Mouse (Mus musculus) CD4-positive, CD25-positive, alpha-beta regulatory T cell (primary cell): ENCODE data around the gene Traf3ip2. TPM values are rescaled to one million over a fixed set of nuclear protein-coding genes. Genes with fewer than 3 reads are reported as not detected.

Experiments
- polyA plus RNA-seq: library from polyadenylated mRNA; unstranded; fragments of 100-300 nt; shearing (Covaris generic); gene quantifications from one replicate; pipeline ENCODE4 v1.2.1, GENCODE M21; 2017

Gene Traf3ip2
- 55.0 TPM for polyA plus RNA-seq

DNA sequence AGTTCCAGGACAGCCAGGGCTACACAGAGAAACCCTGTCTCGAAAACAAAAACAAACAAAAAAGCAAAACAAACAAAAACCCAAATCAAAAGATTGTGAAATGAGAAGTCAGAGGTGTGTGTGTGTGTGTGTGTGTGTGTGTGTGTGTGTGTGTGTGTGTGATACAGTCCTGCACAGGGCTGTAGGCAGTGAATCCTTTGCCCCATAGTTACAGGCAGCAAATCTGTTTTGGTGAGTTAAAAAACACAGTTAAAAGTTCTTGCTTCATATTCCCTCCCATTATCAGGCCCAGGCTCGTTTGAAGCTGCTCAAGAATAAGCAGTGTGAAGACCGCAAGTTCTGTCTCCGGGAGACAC is at the start of gene Traf3ip2:
TSS of gene Traf3ip2 (plus strand) at position 302 of the 356 bp plus-strand sequence.

Other genes with a start within 250 kb of the Traf3ip2 start
- 466 TPM for gene Fyn, start 244.1 kb upstream of the Traf3ip2 start, polyA plus RNA-seq
- gene Rev3l, start 119.2 kb downstream of the Traf3ip2 start, polyA plus RNA-seq: 18.7 TPM